Mouse (Mus musculus) embryonic fibroblast, embryonic 13.5 days (primary cell): ENCODE measurements around the gene 1700025G04Rik.

Experiments
- CTCF ChIP-seq: IDR thresholded peaks from 2 replicates; pipeline ENCODE4 v1.5.1; 2011; ENCODE audit warnings: mild to moderate bottlenecking, control low read depth, low read length, moderate library complexity, borderline replicate concordance; ENCODE audit not compliant: insufficient read depth
- POLR2A ChIP-seq: IDR thresholded peaks from 2 replicates; pipeline ENCODE4 v1.6.1; 2011; ENCODE audit warnings: low read depth, mild to moderate bottlenecking, control low read depth, low read length, moderate library complexity

- TF ChIP-seq CTCF (no peak), POLR2A (no peak)
Measured at GRCm38 (mm10) chr1:151862109-151862508, 227.8 kb downstream of the 1700025G04Rik start.
